Mouse (Mus musculus): ENCODE measurements around the gene Asah2.

GRCm38 (mm10) chr19:32019722-32020121 is 88.3 kb downstream of the Asah2 start:
- TF ChIP-seq CTCF (IDR thresholded peaks at IDR 0.05; ENCODE audit: insufficient read depth, low read depth, low read length) (no peak), POLR2A (IDR thresholded peaks at IDR 0.05; ENCODE audit: insufficient read depth, low read depth, low read length) (no peak)
